Mouse (Mus musculus) forebrain, embryonic 13.5 days (tissue): Measurements from ENCODE around the gene Gm42957. TPM values are rescaled to one million over a fixed set of nuclear protein-coding genes. Genes with fewer than 3 reads are reported as not detected.
A peak's percentile ranks its signal among the peaks of the same experiment; 100 is the strongest.
"Not testable (repeated sequence)": the region's sequence is repeated elsewhere in the genome, so short reads cannot be mapped to it uniquely, and the experiment has no call there.

Source experiments
- ATAC-seq: fragments of 200-750 bp; cut with Nextera tagmentation; 2 replicates; pipeline ENCODE4 v1.8.0; 2017
- H3K27ac ChIP-seq: fragments of 300-500 bp; sonication (generic); 2 replicates; pipeline ENCODE4 v1.5.1; 2015; ENCODE audit warnings: inconsistent platforms, mild to moderate bottlenecking, moderate library complexity
- H3K27me3 ChIP-seq: fragments of 300-500 bp; sonication (generic); 2 replicates; pipeline ENCODE4 v1.6.1; 2015; ENCODE audit warnings: mild to moderate bottlenecking, inconsistent platforms
- H3K36me3 ChIP-seq: fragments of 300-500 bp; sonication (generic); 2 replicates; pipeline ENCODE4 v1.6.1; 2015; ENCODE audit warnings: mild to moderate bottlenecking, inconsistent platforms; ENCODE audit not compliant: poor library complexity, severe bottlenecking
- H3K4me1 ChIP-seq: fragments of 300-500 bp; sonication (generic); 2 replicates; pipeline ENCODE4 v1.6.1; 2015; ENCODE audit warnings: inconsistent platforms
- H3K4me2 ChIP-seq: fragments of 300-500 bp; sonication (generic); 2 replicates; pipeline ENCODE4 v1.6.1; 2015; ENCODE audit warnings: inconsistent platforms, mild to moderate bottlenecking, moderate library complexity
- H3K4me3 ChIP-seq: fragments of 300-500 bp; sonication (generic); 2 replicates; pipeline ENCODE4 v1.5.1; 2015; ENCODE audit warnings: mild to moderate bottlenecking, inconsistent platforms
- H3K9ac ChIP-seq: fragments of 300-500 bp; sonication (generic); 2 replicates; pipeline ENCODE4 v1.6.1; 2015; ENCODE audit warnings: mild to moderate bottlenecking, inconsistent platforms
- H3K9me3 ChIP-seq: fragments of 300-500 bp; sonication (generic); replicated peaks from 2 replicates; pipeline ENCODE4 v1.6.1; 2016; ENCODE audit warnings: inconsistent platforms
- WGBS: fragments of 180-500 bp; shearing (Covaris S2); methylation state at CpG from one replicate; pipeline ENCODE4 v1.1.7; 2015; 5-methylcytosine and 5-hydroxymethylcytosine counted together
- polyA plus RNA-seq: library from polyadenylated mRNA; unstranded; fragments of >200 nt; fragmentation: Nextera tagmentation; extraction: Ambion mirVana; gene quantifications from 2 replicates; pipeline ENCODE4 v1.2.1, GENCODE M21; 2015

Gm42957 gene
- polyA plus RNA-seq, 1 experiment from 2014 or later = 0.10 TPM

GRCm38 (mm10) chr3:96599069-96599393 lies 36.2 kb upstream of the Gm42957 start:
- peak overlapping the region; percentile 47 for H3K4me3 ChIP-seq
- no peaks in the 10 kb centered on the region for H3K9me3 ChIP-seq
- 41% methylated on average over 8 of the region's 8 CpGs for WGBS
- H3K27ac ChIP-seq = no peak overlapping the region
- 0 out of 2 replicates have a peak, but pooled peaks cover 3% of the 10 kb centered on the region for H3K36me3 ChIP-seq
- H3K4me2 ChIP-seq = peak overlapping the region; percentile 90
- peaks cover 73% of the 10 kb centered on the region for H3K4me1 ChIP-seq
- H3K27me3 ChIP-seq = peaks cover 13% of the 10 kb centered on the region; the same call in 1 of the 2 replicates
- peak overlapping the region; percentile 74; the same call in 1 of the 2 replicates for H3K9ac ChIP-seq
- ATAC-seq = no peak

- Histone ChIP-seq H3K4me1 (peaks cover 77% of the 10 kb centered on the region), H3K9ac (no peak overlapping the region), H3K27me3 (peaks cover 13% of the 10 kb centered on the region; the same call in 1 of the 2 replicates), H3K9me3 (no peaks in the 10 kb centered on the region), H3K4me2 (peak overlapping the region; percentile 90; the same call in 1 of the 2 replicates), H3K27ac (no peak overlapping the region), H3K4me3 (peak overlapping the region; percentile 47; the same call in 1 of the 2 replicates), H3K36me3 (0 out of 2 replicates have a peak, but pooled peaks cover 5% of the 10 kb centered on the region)
- no peak for ATAC-seq
- 65% methylated on average over 3 of the region's 3 CpGs for WGBS
These were observed 35.9 kb upstream of the Gm42957 start for GRCm38 (mm10) chr3:96599411-96599810.

GRCm38 (mm10) chr3:96600639-96601250 lies 34.5 kb upstream of the Gm42957 start, which contains the start of gene Lix1l:
Gene Lix1l, plus strand, starts transcription at chr3:96601149.
- peak within 1 kb of the TSS; percentile 93 for H3K27ac ChIP-seq
- peak within 1 kb of the TSS; percentile 92 for H3K9ac ChIP-seq
- peak within 1 kb of the TSS; percentile 85 for H3K4me3 ChIP-seq
- H3K4me1 ChIP-seq = peaks cover 84% of the 10 kb centered on the region
- WGBS = under 1% methylated on average over 26 of the region's 27 CpGs
- no peaks in the 10 kb centered on the region for H3K9me3 ChIP-seq
- ATAC-seq = peak; percentile 96
- peaks cover 7% of the 10 kb centered on the region; the same call in 1 of the 2 replicates for H3K27me3 ChIP-seq
- peak within 1 kb of the TSS; percentile 69 for H3K4me2 ChIP-seq
- H3K36me3 ChIP-seq = peaks cover 5% of the 10 kb centered on the region; the same call in 1 of the 2 replicates

GRCm38 (mm10) chr3:96601251-96601787 lies 34.0 kb upstream of the Gm42957 start:
- Histone ChIP-seq H3K4me1 (peaks cover 79% of the 10 kb centered on the region), H3K36me3 (peaks cover 5% of the 10 kb centered on the region; the same call in 1 of the 2 replicates), H3K4me3 (peak overlapping the region; percentile 85), H3K27me3 (0 out of 2 replicates have a peak, but pooled peaks cover 3% of the 10 kb centered on the region), H3K9ac (peak overlapping the region; percentile 92), H3K4me2 (peak overlapping the region; percentile 69), H3K27ac (peak overlapping the region; percentile 93), H3K9me3 (no peaks in the 10 kb centered on the region)
- WGBS = under 1% methylated on average over 19 of the region's 40 CpGs
- ATAC-seq = peak; percentile 65

GRCm38 (mm10) chr3:96601941-96602703 lies 33.2 kb upstream of the Gm42957 start:
- Histone ChIP-seq H3K27me3 (no peaks in the 10 kb centered on the region), H3K9me3 (no peaks in the 10 kb centered on the region), H3K36me3 (peaks cover 5% of the 10 kb centered on the region; the same call in 1 of the 2 replicates), H3K4me2 (peak overlapping the region; percentile 69), H3K9ac (peak overlapping the region; percentile 92), H3K4me3 (peak overlapping the region; percentile 85), H3K4me1 (peaks cover 71% of the 10 kb centered on the region), H3K27ac (peak overlapping the region; percentile 93)
- 11% methylated on average over 10 of the region's 10 CpGs for WGBS
- no peak for ATAC-seq

- ATAC-seq = no peak
- Histone ChIP-seq H3K9me3 (no peaks in the 10 kb centered on the region), H3K9ac (peak overlapping the region; percentile 92), H3K4me2 (peak overlapping the region; percentile 69), H3K27ac (peak overlapping the region; percentile 93), H3K27me3 (no peaks in the 10 kb centered on the region), H3K36me3 (peaks cover 10% of the 10 kb centered on the region; the same call in 1 of the 2 replicates), H3K4me3 (peak overlapping the region; percentile 85), H3K4me1 (peaks cover 65% of the 10 kb centered on the region)
- WGBS = 45% methylated on average over 5 of the region's 5 CpGs
These were observed 32.6 kb upstream of the Gm42957 start for GRCm38 (mm10) chr3:96602704-96603084.

GRCm38 (mm10) chr3:96603311-96603710 lies 32.0 kb upstream of the Gm42957 start:
- H3K4me3 ChIP-seq = peak overlapping the region; percentile 85

GRCm38 (mm10) chr3:96606007-96606406 lies 29.3 kb upstream of the Gm42957 start:
- not testable (repeated sequence) for H3K9ac ChIP-seq, H3K9me3 ChIP-seq, H3K27ac ChIP-seq, ATAC-seq, H3K27me3 ChIP-seq, H3K4me3 ChIP-seq, H3K4me2 ChIP-seq
- Histone ChIP-seq H3K36me3 (peaks cover 19% of the 10 kb centered on the region; the same call in 1 of the 2 replicates), H3K4me1 (peaks cover 39% of the 10 kb centered on the region)
- 84% methylated on average over 4 of the region's 4 CpGs for WGBS

More at GRCm38 (mm10) chr3:96603311-96603710, 32.0 kb upstream of the Gm42957 start:
- H3K36me3 ChIP-seq = peaks cover 10% of the 10 kb centered on the region; the same call in 1 of the 2 replicates
- no peak for ATAC-seq
- peak overlapping the region; percentile 92 for H3K9ac ChIP-seq
- no peaks in the 10 kb centered on the region for H3K9me3 ChIP-seq
- H3K4me1 ChIP-seq = peaks cover 59% of the 10 kb centered on the region
- WGBS = 47% methylated on average over 5 of the region's 5 CpGs
- H3K4me2 ChIP-seq = peak overlapping the region; percentile 69
- peak overlapping the region; percentile 93; the same call in 1 of the 2 replicates for H3K27ac ChIP-seq
- H3K27me3 ChIP-seq = no peaks in the 10 kb centered on the region

- H3K4me3 ChIP-seq = no peak overlapping the region
- no peak overlapping the region for H3K27ac ChIP-seq
- no peak for ATAC-seq
- no peak overlapping the region for H3K4me2 ChIP-seq
- H3K27me3 ChIP-seq = no peaks in the 10 kb centered on the region
- 93% methylated on average over 4 of the region's 4 CpGs for WGBS
- peaks cover 39% of the 10 kb centered on the region for H3K4me1 ChIP-seq
- no peaks in the 10 kb centered on the region for H3K9me3 ChIP-seq
- no peak overlapping the region for H3K9ac ChIP-seq
- peaks cover 19% of the 10 kb centered on the region; the same call in 1 of the 2 replicates for H3K36me3 ChIP-seq
These were observed 28.7 kb upstream of the Gm42957 start for GRCm38 (mm10) chr3:96606618-96607017.

- 98% methylated on average over 3 of the region's 3 CpGs for WGBS
- no peaks in the 10 kb centered on the region for H3K9me3 ChIP-seq
- no peak overlapping the region for H3K27ac ChIP-seq
- no peak for ATAC-seq
- no peak overlapping the region for H3K9ac ChIP-seq
- no peak overlapping the region for H3K4me2 ChIP-seq
- no peaks in the 10 kb centered on the region for H3K27me3 ChIP-seq
- H3K4me1 ChIP-seq = no peaks in the 10 kb centered on the region
- peaks cover 76% of the 10 kb centered on the region for H3K36me3 ChIP-seq
- no peak overlapping the region for H3K4me3 ChIP-seq
These were observed 17.3 kb upstream of the Gm42957 start for GRCm38 (mm10) chr3:96617941-96618340.

GRCm38 (mm10) chr3:96623201-96623600 lies 12.1 kb upstream of the Gm42957 start:
- H3K4me3 ChIP-seq = no peak overlapping the region
- no peaks in the 10 kb centered on the region for H3K27me3 ChIP-seq
- no peak overlapping the region for H3K9ac ChIP-seq
- H3K36me3 ChIP-seq = peaks cover 71% of the 10 kb centered on the region
- no peak overlapping the region for H3K27ac ChIP-seq
- H3K4me2 ChIP-seq = no peak overlapping the region
- H3K4me1 ChIP-seq = no peaks in the 10 kb centered on the region
- H3K9me3 ChIP-seq = no peaks in the 10 kb centered on the region
- WGBS = 93% methylated on average over 4 of the region's 4 CpGs
- ATAC-seq = no peak
